Mouse (Mus musculus): ENCODE results near the gene Chchd6.

Gene Chchd6

DNA sequence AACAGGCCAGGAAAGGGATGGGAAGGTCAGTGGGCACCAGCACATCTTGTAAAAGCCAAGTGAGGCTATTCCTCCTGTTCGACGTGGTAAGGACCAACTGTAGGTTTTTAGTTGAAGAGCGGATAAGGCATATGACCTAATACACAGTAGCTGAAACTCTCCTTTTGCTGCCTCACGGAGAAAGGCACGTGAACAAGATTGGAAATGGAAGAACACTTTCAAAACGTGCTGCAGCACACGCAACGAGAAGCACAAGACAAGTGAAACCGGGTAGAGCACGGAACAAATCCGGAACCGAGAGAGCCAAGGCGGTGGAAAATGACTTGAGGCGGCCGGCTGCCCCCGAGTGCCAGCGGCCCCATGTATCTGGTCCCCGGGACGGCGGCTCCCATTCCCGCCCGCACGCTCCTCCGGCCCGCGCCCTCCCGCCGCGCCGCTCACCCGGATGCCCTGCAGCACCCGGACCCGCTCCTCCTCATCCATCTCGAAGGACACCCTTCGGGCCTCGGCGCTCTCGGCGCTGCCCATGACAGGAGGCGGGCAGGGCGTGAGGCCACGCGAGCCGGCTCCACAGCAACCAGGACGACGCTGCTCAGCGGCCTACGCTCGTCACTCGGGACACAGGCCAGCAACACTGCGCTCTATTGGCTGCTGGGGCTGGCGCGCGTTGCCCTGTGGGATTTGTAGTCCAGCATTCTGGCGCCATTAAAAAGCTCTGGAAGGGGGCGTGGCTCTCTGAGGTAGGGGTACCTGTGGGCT, at the start of gene Chchd6:
Gene Chchd6 (minus strand): TSS at position 635 of the 759 bp plus-strand sequence.
- DNase-seq: peak; percentile 99

GRCm38 (mm10) chr6:89644271-89645075, 49.0 kb upstream of the Chchd6 start:
- DNase-seq: peak; percentile 89 to 91

DNA sequence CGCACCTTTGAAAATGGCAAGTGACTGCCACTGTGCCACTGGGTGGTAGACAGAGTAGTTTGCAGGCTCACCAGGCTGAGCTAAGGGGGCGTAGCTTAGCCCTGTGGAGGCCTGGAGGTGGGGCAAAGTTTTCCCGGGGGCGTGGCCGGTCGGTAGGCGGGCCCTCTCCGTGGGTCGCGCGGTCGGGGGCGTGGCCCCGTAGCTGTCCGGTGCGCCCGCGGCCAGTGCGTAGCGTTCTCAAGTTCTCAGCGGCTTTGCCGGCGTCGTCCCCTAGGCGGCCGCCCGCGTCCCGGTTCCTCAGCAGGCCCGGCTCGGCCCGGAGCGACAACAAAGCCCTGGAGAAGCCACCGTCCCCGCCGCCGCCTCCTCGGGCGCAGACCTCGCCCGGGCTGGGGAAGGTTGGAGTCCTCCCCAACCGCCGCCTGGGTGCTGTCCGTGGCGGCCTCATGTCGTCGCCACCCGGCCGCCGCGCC, 48.4 kb upstream of the Chchd6 start, which contains the start of gene Txnrd3:
Gene Txnrd3 (plus strand): TSS at position 191 of the 473 bp plus-strand sequence.
- DNase-seq: peak; percentile 88 to 93

DNA sequence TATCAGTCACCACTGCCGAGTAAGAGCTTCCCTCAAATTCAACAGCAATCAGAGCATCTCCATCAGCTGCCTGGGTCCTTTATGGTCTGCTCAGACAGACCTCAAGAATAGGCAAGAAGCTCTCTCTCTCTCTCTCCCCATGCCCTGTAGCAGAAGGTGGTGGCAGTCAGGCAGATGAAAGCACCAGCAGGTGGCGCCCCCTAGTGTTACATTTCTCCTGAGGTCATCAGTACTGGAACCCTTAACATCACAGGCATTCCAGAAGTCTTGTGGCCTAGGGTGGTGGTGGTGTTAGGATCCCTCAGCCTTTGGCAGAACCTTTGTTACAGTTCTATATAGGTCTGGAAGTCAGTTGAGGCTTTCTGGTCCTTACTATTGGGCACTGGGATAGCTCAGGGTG, 43.6 kb upstream of the Chchd6 start:
- peak; percentile 61 to 72 for DNase-seq

GRCm38 (mm10) chr6:89637977-89638376, 42.5 kb upstream of the Chchd6 start:
- no peak for DNase-seq

DNA sequence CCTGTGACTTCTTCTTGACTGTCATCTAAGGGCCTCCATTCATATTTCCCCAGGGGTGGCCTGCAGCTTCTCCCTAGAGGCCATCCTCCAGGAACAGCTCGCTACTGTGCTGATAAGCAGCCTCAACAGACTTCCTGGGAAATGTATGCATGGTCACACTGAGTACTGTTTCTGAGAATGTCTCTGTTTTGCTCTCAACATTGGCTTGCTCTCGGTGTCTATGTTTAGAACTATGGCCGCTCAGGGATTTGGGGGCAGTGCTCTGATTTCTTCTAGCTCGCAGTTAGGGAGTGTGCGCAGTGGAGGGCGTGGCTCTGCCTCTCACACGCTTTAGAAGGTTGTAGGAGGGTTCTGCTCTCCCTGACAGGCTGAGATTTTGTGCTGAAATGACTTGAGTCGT, 38.9 kb upstream of the Chchd6 start:
- no peak for DNase-seq

DNA sequence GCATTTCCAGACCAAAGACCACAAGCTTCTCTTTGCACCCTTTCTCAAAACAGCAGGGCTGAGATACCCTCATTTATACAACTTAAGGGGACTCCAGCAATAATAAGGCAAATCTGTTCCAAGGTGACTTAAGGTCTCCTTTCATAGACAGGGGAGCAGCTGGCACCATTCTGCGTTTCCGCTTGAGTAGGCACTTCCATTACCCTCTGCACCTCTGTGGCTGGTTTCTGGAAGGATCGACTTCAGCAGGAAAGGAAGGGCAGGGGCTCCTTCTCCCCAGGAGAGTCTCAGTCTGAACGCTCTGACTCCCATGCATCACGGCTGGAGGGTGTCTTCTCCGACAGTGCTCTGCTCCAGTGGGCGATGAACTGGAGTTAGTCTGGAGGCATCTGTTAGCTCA, 37.7 kb upstream of the Chchd6 start:
- peak; percentile 34 to 51 for DNase-seq

GRCm38 (mm10) chr6:89631809-89632562, 36.5 kb upstream of the Chchd6 start:
- peak; percentile 91 to 93 for DNase-seq

DNA sequence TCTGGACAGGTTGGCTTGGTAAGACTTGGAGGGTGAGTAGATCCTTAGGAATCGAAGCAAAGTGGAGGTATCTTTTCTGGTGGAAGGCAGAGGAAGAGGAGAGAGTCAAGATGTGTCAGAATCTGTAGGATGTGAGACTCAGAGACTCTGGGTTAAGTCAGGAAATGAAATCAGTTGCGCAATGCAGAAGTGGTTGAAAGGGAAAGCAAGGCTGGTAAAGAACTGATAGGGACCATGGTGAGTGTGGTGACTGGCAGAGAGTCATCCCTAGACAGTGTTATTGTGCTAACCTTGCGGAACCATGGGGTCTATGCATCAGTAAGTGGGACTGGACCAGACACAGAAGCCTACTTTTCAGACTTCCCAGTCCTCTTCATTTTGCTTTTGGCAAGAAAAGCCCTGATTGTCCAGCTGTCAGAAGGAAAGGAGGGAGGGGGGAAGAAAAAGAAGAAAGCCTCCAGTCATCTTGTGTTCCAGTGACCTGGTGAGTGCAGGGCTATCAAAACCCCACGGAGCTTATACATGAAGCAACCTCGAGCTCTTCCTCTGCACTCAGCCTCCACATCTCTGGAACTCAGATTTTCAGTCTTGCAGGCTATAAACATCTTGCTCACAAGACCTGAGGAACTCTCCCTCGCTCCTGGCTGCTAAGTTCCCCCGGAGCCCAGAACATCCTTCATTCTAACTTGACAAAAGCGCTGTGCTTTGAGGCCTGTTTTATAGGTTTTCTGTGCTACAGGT, 32.8 kb upstream of the Chchd6 start:
- DNase-seq: no peak

- DNase-seq: no peak
These were observed 27.2 kb upstream of the Chchd6 start for GRCm38 (mm10) chr6:89622647-89623046.

DNA sequence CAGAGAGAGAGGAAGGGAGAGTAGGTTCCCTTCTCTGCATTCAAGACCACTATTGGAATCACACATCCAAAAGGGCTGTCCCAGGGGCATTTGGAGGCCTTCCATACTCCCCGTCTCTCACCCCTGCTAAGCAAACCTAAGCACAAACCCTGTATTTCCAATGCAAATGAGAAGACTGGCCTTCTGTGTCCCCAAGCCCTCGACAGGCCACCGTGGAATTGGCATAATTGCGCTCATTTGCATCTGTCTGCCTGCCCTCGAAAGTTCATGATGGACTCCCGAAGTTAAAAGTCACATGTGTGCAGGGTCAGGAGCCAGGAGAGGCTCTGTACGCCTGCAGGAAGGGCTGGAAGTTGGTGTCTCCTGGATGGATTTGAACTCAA, 19.9 kb upstream of the Chchd6 start:
- no peak for DNase-seq

GRCm38 (mm10) chr6:89614596-89615372, 19.3 kb upstream of the Chchd6 start:
- DNase-seq: no peak

DNA sequence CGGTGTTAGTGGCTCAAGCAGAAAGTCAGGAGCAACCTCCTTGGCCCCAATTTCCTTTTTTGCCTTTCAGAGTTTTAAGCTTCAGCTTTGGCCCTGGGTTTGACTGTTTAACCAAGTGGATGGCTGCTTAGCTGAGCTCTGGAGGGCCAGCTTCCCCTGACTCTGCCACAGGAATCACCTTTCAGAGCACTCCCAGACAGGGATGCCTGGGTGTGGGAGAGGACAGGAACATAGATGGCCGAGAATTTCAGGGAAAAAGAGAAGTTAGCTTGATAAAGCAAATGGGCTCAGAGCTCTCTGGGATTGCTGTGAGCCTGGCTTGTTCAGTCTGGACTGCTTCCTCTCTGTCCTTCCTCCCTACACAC, 18.6 kb upstream of the Chchd6 start:
- DNase-seq: no peak

DNA sequence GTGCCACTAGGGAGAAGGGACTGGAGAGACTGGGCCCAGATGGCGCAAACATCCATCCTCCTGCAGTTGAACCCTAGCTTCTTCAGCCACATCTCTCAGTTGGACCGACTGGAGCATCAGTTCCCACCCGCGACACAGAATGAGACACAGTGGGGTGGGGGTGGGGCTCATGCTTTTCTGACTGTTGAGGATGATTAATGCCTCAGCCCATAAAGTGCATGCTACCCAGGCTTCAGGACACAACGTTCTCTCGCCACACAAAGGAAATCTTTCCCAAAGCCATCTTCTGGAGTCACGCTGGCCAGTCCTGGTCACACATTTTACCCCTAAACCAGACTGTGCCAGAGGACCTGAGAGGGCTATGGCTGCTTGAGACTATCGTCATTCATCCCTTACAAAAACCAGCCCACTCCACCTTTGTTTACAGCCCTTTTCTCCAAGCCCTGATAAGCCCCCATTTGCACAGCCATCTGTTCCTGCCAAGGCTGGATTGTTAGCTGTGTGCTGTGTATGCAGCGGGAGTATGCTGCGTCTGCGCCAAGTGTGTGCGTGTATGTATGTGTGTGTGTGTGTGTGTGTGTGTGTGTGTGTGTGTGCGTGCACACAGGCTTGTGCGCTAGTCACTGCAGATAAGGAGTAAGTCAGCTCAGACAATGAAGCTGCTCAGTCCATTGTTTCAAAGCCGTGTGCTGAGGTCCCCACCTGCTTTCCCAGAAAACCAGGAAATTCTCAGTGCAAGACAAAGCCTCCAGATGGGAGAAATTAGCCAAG, 18.1 kb upstream of the Chchd6 start:
- DNase-seq: peak; percentile 84 to 87

DNA sequence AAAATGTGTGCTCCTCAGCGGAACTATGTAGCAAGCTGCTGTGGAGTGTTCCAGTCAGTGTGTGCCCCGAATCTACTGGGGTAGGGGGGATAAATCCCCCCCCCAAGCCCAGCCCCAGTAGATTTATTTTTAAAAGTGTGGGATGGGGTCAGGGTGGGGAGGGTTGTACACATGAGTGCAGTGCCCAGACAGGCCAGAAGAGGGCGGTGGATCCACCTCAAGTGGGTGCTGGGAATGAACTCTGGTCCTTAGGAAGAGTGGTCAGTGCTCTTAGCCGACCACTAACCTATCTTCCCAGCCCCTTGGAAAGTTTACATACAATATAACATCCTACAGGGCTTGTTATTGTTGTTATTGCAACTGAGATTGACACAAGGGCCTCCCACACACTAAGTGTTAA, 12.5 kb upstream of the Chchd6 start:
- peak; percentile 36 to 46 for DNase-seq

GRCm38 (mm10) chr6:89606096-89606495, 10.6 kb upstream of the Chchd6 start:
- DNase-seq: no peak

DNA sequence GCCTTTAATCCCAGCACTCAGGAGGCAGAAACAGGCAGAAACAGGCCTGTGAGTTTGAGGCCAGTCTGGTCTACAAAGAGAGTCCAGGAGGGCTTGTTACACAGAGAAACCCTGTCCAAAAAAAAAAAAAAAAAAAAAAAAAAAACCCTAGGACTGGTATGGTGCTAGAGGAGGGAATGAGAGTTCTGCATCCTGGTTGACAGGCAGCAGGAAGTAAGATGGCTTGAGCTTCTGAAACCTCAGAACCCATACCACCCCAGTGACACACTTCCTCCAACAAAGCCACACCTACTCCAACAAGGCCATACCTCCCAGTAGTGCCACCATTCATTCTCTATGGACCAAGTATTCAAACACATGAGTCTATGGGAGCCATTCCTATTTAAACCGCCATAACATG, 1.1 kb upstream of the Chchd6 start:
- no peak for DNase-seq

- no peak for DNase-seq
These were observed 310 bp upstream of the Chchd6 start for GRCm38 (mm10) chr6:89595777-89596146.

DNA sequence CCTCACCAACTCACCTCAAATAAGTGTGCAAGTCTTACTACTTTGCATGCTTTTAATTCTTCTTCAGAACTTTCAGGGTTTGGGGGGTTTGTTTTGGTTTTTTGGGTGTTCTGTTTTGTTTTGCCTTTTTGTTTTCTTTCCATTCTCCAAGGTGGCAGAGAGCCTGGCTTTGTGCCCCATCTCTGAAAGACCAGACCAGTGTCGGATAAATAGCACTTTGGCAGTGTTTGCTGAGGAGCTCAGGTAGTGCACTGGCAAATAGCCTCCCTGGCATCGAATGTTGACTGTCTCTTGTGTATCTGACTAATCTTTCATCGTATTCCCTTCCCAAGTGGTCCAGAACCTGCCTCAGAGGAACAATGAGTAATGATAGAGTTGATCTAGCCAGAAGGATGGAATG, 3.4 kb downstream of the Chchd6 start:
- DNase-seq: peak; percentile 68 to 78

GRCm38 (mm10) chr6:89591531-89591930, 3.9 kb downstream of the Chchd6 start:
- peak; percentile 73 to 79 for DNase-seq

DNA sequence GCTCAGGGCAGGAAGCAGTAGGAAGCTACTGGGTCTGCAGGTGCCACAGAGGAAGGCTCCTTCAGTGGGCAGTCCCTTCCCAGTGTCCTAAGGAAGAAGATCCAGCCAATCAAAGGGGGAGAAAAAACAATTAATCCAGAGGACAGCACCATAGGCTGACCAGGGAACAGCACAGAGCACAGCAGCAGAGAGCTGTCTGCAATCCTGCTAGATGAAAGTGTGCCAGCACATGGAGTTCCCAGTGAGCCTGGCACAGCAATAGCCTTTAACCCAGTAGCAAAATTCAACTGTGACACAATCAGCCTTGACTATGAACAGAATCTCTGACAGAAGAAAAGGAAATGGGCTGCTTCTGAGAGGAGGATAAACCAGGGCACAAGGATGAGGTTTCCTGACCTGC, 9.8 kb downstream of the Chchd6 start:
- peak; percentile 31 to 51 for DNase-seq

Data from cerebellum, postnatal 10 days (tissue).